Mouse (Mus musculus) thymus, adult 2 months (tissue): Measurements from ENCODE around the gene Fam228b.

Source experiments
- CTCF ChIP-seq: fragments of 200-500 bp; IDR thresholded peaks from 2 replicates; pipeline ENCODE4 v1.5.1; 2012; ENCODE audit warnings: mild to moderate bottlenecking, control low read depth, low read length, moderate library complexity, borderline replicate concordance; ENCODE audit not compliant: control insufficient read depth, poor library complexity, insufficient read depth; ENCODE audit errors: extremely low read depth
- POLR2A ChIP-seq: fragments of 200-500 bp; IDR thresholded peaks from 2 replicates; pipeline ENCODE4 v1.6.1; 2012; ENCODE audit warnings: mild to moderate bottlenecking, low read length, control low read depth, moderate library complexity; ENCODE audit not compliant: control insufficient read depth, poor library complexity, insufficient read depth; ENCODE audit errors: extremely low read depth

DNA sequence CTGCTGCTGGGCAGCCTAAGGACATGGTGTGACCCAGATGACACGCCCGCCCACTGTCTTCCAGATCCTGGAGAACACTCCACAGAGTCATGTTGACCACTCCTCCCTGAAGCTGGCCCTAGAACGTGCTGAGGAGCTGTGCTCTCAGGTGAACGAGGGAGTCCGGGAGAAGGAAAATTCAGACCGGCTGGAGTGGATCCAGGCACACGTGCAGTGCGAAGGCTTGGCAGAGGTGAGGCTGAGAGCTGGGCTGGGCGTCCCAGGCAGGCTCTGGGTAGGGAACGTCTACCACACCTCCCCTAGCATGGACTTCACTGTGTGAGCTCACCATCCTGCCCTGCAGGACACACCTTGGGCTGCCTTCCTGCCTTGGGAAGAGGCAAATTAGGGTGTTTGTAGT, 62.2 kb downstream of the Fam228b start:
- TF ChIP-seq CTCF: no peak
- TF ChIP-seq POLR2A: no peak
